Mouse (Mus musculus): ENCODE measurements around the gene Mrpl53. TPM values are rescaled to one million over a fixed set of nuclear protein-coding genes. Genes with fewer than 3 reads are reported as not detected.
A peak's percentile ranks its signal among the peaks of the same experiment; 100 is the strongest.

The Mrpl53 gene
- polyA plus RNA-seq, 1 experiment from 2014 or later = 72.6 TPM

DNA sequence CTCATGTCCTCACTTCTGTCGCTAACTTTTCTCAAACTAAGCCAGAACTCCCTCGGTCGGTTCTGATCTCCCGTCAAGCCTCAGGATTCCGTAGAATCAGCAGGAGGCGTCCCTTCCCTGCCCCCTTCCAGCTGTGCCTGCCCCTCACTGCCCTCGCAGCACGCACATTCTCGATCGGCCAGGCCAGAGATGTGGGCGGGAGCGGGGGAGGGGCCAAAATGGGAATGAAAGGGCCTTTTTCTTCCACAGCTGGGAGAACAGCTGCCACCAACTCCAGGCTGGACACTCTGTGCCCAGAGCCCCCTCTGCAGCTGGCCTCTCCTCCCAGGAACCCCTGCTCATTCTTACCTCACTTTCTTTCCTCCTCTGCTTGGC lies 28.7 kb downstream of the Mrpl53 start:
- Histone ChIP-seq H3K36me3 (replicated peaks) (no peaks in the 10 kb centered on the region), H3K27me3 (peaks cover 77% of the 10 kb centered on the region), H3K4me2 (peak overlapping the region; percentile 64), H3K4me3 (replicated peaks) (peak overlapping the region; percentile 55), H3K4me1 (replicated peaks) (peaks cover 55% of the 10 kb centered on the region), H3K9ac (peak overlapping the region; percentile 51), H3K9me3 (replicated peaks) (no peaks in the 10 kb centered on the region), H3K27ac (replicated peaks) (peak overlapping the region; percentile 81)
- WGBS (ENCODE audit: insufficient replicate concordance) = under 1% methylated on average over 12 of the region's 12 CpGs
- ATAC-seq (ENCODE audit: insufficient read depth) = peak; percentile 62

DNA sequence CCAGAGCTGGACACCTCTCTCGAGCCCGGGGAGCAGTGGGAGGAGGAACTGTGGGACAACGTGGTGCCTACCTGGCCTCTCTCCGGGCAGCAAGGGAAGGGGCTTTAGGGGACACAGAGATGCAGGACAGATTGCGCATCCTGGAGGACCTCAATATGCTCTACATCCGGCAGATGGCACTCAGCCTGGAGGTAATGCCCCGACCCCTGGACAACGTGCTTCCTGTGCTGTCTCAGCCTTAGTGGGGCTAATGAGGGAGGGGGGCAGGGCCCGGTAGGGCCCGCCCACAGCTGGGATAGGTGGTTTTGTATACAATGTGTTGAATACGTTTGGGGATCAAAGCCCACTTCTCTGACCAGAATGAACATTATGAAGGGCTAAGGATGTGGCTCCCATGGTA lies 29.2 kb downstream of the Mrpl53 start:
- Histone ChIP-seq H3K27me3 (peaks cover 82% of the 10 kb centered on the region), H3K36me3 (replicated peaks) (no peaks in the 10 kb centered on the region), H3K9ac (no peak overlapping the region; the same call in 1 of the 2 replicates), H3K4me1 (replicated peaks) (peaks cover 55% of the 10 kb centered on the region), H3K4me2 (peak overlapping the region; percentile 64), H3K9me3 (replicated peaks) (no peaks in the 10 kb centered on the region), H3K27ac (replicated peaks) (peak overlapping the region; percentile 81), H3K4me3 (replicated peaks) (peak overlapping the region; percentile 55)
- 6% methylated on average over 11 of the region's 11 CpGs for WGBS (ENCODE audit: insufficient replicate concordance)
- peak; percentile 12; the same call in 1 of the 2 replicates for ATAC-seq (ENCODE audit: insufficient read depth)

DNA sequence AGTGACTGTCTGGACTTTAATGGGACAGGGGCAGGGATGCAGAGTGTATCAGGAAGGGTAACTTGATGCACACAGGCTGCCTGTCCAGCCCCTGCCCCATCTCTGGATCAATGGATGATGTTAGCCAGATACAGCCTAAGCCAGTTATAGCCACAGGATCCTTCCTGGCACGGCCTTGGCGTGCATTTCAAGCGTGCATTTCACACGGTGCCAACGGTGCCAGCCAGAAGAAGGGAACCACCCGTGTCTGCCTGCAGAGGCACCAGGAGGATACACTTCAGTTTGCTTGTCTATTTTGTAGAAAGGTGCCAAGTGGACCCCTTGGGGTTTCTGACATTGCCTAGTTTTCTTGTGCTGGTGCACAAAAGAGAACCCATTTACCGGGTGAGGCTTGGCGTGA lies 31.2 kb downstream of the Mrpl53 start:
- no peaks in the 10 kb centered on the region for H3K36me3 ChIP-seq (replicated peaks)
- H3K4me2 ChIP-seq = no peak overlapping the region
- H3K4me3 ChIP-seq (replicated peaks) = no peak overlapping the region
- no peaks in the 10 kb centered on the region for H3K9me3 ChIP-seq (replicated peaks)
- no peak for ATAC-seq (ENCODE audit: insufficient read depth)
- H3K27me3 ChIP-seq = peaks cover 77% of the 10 kb centered on the region
- no peak overlapping the region for H3K9ac ChIP-seq
- peaks cover 46% of the 10 kb centered on the region for H3K4me1 ChIP-seq (replicated peaks)
- WGBS (ENCODE audit: insufficient replicate concordance) = 80% methylated on average over 8 of the region's 8 CpGs
- H3K27ac ChIP-seq (replicated peaks) = no peak overlapping the region

DNA sequence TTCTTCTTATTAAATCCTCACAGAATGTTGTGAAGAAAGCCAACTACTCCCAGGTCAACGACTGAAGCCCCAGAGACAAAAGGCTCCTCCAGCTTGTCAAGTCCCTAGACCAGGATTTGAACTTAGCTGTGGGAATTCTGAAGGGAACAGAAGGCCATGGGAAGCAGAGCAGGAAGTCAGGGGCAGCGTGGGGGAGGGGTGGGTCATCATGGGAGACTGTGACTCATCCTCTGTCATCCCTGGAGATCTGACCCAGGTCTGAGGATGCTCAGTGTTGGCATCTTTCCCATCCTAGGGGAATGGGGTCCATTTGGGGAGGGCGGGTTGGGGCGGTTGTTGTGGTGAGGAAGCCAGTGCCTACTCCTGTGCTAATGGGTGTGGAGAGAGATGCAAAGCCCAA lies 32.8 kb downstream of the Mrpl53 start:
- Histone ChIP-seq H3K27me3 (peaks cover 61% of the 10 kb centered on the region), H3K4me2 (no peak overlapping the region), H3K4me3 (replicated peaks) (no peak overlapping the region), H3K36me3 (replicated peaks) (no peaks in the 10 kb centered on the region), H3K9ac (no peak overlapping the region), H3K27ac (replicated peaks) (no peak overlapping the region), H3K9me3 (replicated peaks) (no peaks in the 10 kb centered on the region), H3K4me1 (replicated peaks) (peaks cover 36% of the 10 kb centered on the region)
- WGBS (ENCODE audit: insufficient replicate concordance) = 55% methylated on average over 4 of the region's 4 CpGs
- ATAC-seq (ENCODE audit: insufficient read depth) = no peak

DNA sequence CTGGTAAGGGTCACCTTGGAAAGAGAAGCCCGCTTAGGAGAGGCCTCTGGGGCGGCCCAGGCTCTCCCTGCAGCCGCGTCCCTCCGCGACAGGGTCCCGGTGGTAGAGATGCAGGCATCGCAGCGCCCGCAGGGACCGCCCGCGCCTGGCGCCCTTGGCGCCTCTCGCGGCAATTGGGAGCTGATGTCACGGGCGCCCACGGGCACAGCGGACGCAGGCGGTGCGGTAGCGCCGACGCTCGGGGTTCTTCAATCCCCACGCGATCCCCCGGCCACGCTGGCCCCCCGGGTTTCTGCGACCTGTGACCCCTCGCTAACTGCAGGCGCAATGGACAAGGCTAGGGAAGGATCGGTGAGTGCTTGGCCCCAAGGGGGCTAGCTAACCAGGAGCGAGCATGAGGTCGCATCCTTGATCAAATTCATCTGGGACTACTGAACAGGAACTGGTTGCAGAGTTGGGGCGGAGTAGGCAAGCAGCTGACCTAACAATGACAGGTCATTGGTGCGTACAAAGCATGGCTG lies 33.4 kb downstream of the Mrpl53 start:
- Histone ChIP-seq H3K4me1 (replicated peaks) (peaks cover 32% of the 10 kb centered on the region), H3K4me2 (peak overlapping the region; percentile 51), H3K4me3 (replicated peaks) (no peak overlapping the region), H3K27ac (replicated peaks) (no peak overlapping the region), H3K36me3 (replicated peaks) (no peaks in the 10 kb centered on the region), H3K9me3 (replicated peaks) (no peaks in the 10 kb centered on the region), H3K27me3 (peaks cover 55% of the 10 kb centered on the region), H3K9ac (no peak overlapping the region)
- ATAC-seq (ENCODE audit: insufficient read depth) = no peak
- WGBS (ENCODE audit: insufficient replicate concordance) = 5% methylated on average over 39 of the region's 41 CpGs

DNA sequence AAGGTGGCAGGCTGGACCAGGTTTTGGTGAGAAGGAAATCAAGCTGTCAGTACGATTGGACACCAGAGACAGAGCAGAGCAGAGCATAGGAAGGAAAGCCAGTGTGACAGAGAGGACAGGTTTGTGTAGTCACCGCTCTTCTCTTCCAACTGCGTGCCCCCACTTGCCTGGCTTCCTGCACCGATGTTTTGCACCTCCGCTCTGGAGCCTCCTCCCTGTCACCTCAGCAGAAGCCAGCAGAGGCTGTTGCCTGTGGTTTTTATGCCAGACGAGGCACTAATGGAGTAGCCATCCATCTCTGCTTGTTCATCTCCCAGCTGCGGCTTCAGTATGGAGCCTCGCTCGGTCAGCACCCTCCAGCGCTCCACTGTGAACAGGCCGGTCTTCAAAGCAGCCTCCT lies 34.0 kb downstream of the Mrpl53 start:
- H3K9ac ChIP-seq = no peak overlapping the region
- no peak for ATAC-seq (ENCODE audit: insufficient read depth)
- H3K4me1 ChIP-seq (replicated peaks) = peaks cover 26% of the 10 kb centered on the region
- no peak overlapping the region for H3K4me3 ChIP-seq (replicated peaks)
- WGBS (ENCODE audit: insufficient replicate concordance) = 56% methylated on average over 11 of the region's 11 CpGs
- no peak overlapping the region for H3K4me2 ChIP-seq
- H3K9me3 ChIP-seq (replicated peaks) = no peaks in the 10 kb centered on the region
- no peak overlapping the region for H3K27ac ChIP-seq (replicated peaks)
- no peaks in the 10 kb centered on the region for H3K36me3 ChIP-seq (replicated peaks)
- H3K27me3 ChIP-seq = peaks cover 49% of the 10 kb centered on the region

DNA sequence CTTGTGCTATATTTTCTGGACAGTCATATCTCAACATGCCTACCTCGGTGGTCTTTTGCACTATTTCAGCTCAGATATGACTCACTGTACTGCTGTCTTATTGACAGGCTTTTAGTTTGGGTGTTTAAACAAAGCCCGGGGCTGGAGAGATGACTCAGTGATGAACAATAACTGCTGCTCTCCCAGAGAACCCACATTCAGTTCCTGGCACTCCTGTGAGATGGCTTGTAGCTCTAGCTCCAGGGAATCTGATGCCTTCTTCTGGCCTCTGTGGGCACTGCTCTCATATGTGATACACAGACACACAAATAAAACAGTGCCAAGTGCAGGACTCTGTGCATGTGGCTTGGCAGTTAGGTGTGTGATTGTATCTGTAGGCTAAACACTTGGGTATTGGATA lies 36.4 kb downstream of the Mrpl53 start:
- no peak overlapping the region for H3K4me2 ChIP-seq
- no peak for ATAC-seq (ENCODE audit: insufficient read depth)
- no peak overlapping the region for H3K9ac ChIP-seq
- peaks cover 25% of the 10 kb centered on the region for H3K27me3 ChIP-seq
- no peak overlapping the region for H3K27ac ChIP-seq (replicated peaks)
- WGBS (ENCODE audit: insufficient replicate concordance) = 29% methylated on average over 2 of the region's 2 CpGs
- H3K36me3 ChIP-seq (replicated peaks) = peaks cover 5% of the 10 kb centered on the region; the same call in 1 of the 2 replicates
- peaks cover 10% of the 10 kb centered on the region for H3K4me1 ChIP-seq (replicated peaks)
- no peaks in the 10 kb centered on the region for H3K9me3 ChIP-seq (replicated peaks)
- no peak overlapping the region for H3K4me3 ChIP-seq (replicated peaks)

DNA sequence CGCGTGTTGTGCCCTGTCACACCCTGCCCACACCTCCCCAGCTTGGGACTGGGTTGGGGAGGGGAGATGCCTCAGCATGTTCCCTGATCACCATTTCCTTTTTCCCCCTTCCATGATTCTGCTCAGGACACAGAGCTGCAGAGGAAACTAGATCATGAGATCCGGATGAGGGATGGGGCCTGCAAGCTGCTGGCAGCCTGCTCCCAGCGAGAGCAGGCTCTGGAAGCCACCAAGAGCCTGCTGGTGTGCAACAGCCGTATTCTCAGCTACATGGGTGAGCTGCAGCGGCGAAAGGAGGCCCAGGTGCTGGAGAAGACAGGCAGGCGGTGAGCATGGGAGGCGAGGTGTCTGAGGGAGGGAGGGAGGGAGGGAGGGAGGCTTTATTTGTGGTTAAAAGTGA lies 37.0 kb downstream of the Mrpl53 start:
- no peak overlapping the region for H3K4me2 ChIP-seq
- peaks cover 22% of the 10 kb centered on the region for H3K27me3 ChIP-seq
- H3K9ac ChIP-seq = no peak overlapping the region
- WGBS (ENCODE audit: insufficient replicate concordance) = 52% methylated on average over 9 of the region's 9 CpGs
- H3K4me1 ChIP-seq (replicated peaks) = peaks cover 10% of the 10 kb centered on the region
- no peak overlapping the region for H3K27ac ChIP-seq (replicated peaks)
- H3K9me3 ChIP-seq (replicated peaks) = no peaks in the 10 kb centered on the region
- peaks cover 5% of the 10 kb centered on the region; the same call in 1 of the 2 replicates for H3K36me3 ChIP-seq (replicated peaks)
- ATAC-seq (ENCODE audit: insufficient read depth) = no peak
- H3K4me3 ChIP-seq (replicated peaks) = no peak overlapping the region

DNA sequence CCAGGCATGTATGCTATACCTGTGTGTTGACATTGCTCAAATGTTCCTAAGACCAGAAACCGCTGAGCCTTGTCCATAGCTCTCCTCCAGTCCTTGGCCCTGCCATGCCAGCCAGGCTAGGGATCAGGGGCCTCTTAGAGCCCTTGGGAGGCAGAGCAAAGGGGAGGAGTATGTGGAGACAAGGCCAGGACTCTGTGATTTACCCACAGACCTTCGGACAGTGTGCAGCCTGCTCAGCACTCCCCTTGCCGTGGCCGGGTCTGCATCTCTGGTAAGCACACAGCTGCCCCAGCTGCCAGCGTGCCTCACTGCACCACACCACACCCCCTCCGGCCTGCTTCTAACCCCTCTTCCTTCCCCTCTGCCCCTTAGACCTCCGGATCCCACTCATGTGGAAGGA lies 38.4 kb downstream of the Mrpl53 start:
- WGBS (ENCODE audit: insufficient replicate concordance) = 41% methylated on average over 7 of the region's 7 CpGs
- H3K4me3 ChIP-seq (replicated peaks) = no peak overlapping the region
- no peak for ATAC-seq (ENCODE audit: insufficient read depth)
- H3K4me2 ChIP-seq = no peak overlapping the region
- peaks cover 3% of the 10 kb centered on the region for H3K4me1 ChIP-seq (replicated peaks)
- no peak overlapping the region for H3K27ac ChIP-seq (replicated peaks)
- no peaks in the 10 kb centered on the region for H3K9me3 ChIP-seq (replicated peaks)
- peaks cover 5% of the 10 kb centered on the region; the same call in 1 of the 2 replicates for H3K36me3 ChIP-seq (replicated peaks)
- no peak overlapping the region for H3K9ac ChIP-seq
- peaks cover 9% of the 10 kb centered on the region for H3K27me3 ChIP-seq

DNA sequence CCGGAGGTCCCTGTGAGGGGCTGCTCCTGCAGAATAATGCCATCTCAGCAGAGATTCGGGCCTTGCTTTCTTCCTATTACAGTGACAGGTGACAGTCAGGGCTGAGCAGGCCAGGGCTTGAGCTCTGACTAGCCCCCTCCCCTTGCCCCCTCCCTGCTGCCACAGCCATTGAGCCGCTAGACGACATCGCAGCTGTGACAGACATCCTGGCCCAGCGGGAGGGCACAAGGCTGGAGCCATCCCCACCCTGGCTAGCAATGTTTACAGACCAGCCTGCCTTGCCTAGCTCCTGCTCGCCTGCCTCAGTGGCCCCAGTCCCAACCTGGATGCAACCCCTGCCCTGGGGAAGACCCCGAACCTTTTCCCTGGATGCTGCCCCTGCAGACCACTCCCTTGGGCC lies 42.9 kb downstream of the Mrpl53 start:
- H3K27me3 ChIP-seq = peaks cover 39% of the 10 kb centered on the region
- peaks cover 5% of the 10 kb centered on the region; the same call in 1 of the 2 replicates for H3K36me3 ChIP-seq (replicated peaks)
- no peak overlapping the region for H3K9ac ChIP-seq
- H3K4me1 ChIP-seq (replicated peaks) = peaks cover 8% of the 10 kb centered on the region; the same call in 1 of the 2 replicates
- no peak for ATAC-seq (ENCODE audit: insufficient read depth)
- H3K9me3 ChIP-seq (replicated peaks) = no peaks in the 10 kb centered on the region
- WGBS (ENCODE audit: insufficient replicate concordance) = 41% methylated on average over 8 of the region's 8 CpGs
- no peak overlapping the region for H3K4me2 ChIP-seq
- no peak overlapping the region for H3K27ac ChIP-seq (replicated peaks)
- H3K4me3 ChIP-seq (replicated peaks) = no peak overlapping the region

DNA sequence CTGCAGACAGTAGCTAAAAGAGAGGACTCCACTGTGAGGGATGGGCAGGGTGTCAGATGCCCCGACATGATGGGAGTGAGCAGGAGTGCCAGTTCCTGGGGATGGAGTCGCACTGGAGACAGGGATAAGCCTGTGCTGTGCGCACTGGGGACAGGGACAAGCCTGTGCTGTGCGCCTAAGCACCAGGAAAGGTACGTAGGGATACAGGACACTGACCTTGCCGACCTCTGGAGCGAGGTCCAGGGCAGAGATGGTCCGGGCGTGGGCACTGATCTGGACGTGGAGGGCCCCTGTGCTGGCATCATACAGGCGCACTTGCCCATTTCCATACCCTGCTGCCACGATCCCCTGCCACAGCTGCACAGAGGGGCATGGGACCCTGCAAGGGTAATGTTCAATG lies 44.2 kb downstream of the Mrpl53 start:
- ATAC-seq (ENCODE audit: insufficient read depth) = no peak
- Histone ChIP-seq H3K9me3 (replicated peaks) (no peaks in the 10 kb centered on the region), H3K27me3 (peaks cover 48% of the 10 kb centered on the region), H3K4me2 (no peak overlapping the region), H3K9ac (no peak overlapping the region), H3K36me3 (replicated peaks) (peaks cover 5% of the 10 kb centered on the region; the same call in 1 of the 2 replicates), H3K4me1 (replicated peaks) (peaks cover 8% of the 10 kb centered on the region; the same call in 1 of the 2 replicates), H3K4me3 (replicated peaks) (no peak overlapping the region), H3K27ac (replicated peaks) (no peak overlapping the region)
- WGBS (ENCODE audit: insufficient replicate concordance) = 66% methylated on average over 12 of the region's 12 CpGs

DNA sequence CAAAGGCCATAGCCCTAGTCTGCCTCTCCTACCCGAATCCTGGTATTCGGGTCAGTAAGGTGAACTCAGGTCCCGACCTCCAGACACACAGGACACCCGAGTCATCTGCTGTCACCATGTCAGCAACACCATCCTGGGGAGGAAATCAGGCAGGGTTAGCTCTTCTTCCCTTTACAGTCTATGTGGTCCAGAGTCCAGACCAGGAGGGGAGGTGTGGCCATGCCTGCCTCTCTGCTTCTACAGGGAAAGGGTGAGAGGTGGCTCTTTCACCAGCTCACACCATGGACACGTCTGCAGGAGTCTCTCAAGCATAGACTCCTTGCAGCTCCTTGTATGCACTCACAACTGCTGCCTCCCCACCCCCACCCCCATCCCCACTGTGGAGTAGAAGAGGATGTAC lies 44.6 kb downstream of the Mrpl53 start:
- WGBS (ENCODE audit: insufficient replicate concordance) = 50% methylated on average over 5 of the region's 5 CpGs
- no peak overlapping the region for H3K4me3 ChIP-seq (replicated peaks)
- peaks cover 5% of the 10 kb centered on the region; the same call in 1 of the 2 replicates for H3K36me3 ChIP-seq (replicated peaks)
- H3K27me3 ChIP-seq = peaks cover 48% of the 10 kb centered on the region
- H3K9ac ChIP-seq = no peak overlapping the region
- H3K4me1 ChIP-seq (replicated peaks) = peaks cover 8% of the 10 kb centered on the region; the same call in 1 of the 2 replicates
- H3K4me2 ChIP-seq = no peak overlapping the region
- no peaks in the 10 kb centered on the region for H3K9me3 ChIP-seq (replicated peaks)
- ATAC-seq (ENCODE audit: insufficient read depth) = no peak
- H3K27ac ChIP-seq (replicated peaks) = no peak overlapping the region
